Mouse (Mus musculus) C2C12 (cell line): ENCODE results near the gene Fcgr2b.

Experiments
- CEBPB ChIP-seq: IDR thresholded peaks from one replicate; pipeline ENCODE4 v1.6.1; 2011; ENCODE audit warnings: low read depth, mild to moderate bottlenecking, control low read depth, moderate library complexity
- CTCF ChIP-seq: IDR thresholded peaks from one replicate; pipeline ENCODE4 v1.5.1; 2011; ENCODE audit not compliant: control insufficient read depth, insufficient read depth, insufficient read length
- FOSL1 ChIP-seq: IDR thresholded peaks from one replicate; pipeline ENCODE4 v1.8.0; 2011; ENCODE audit warnings: mild to moderate bottlenecking, low read length; ENCODE audit not compliant: poor library complexity, insufficient read depth, severe bottlenecking
- MAX ChIP-seq: IDR thresholded peaks from one replicate; pipeline ENCODE4 v1.6.1; 2011; ENCODE audit warnings: mild to moderate bottlenecking, control low read depth
- MYOD1 ChIP-seq: IDR thresholded peaks from one replicate; pipeline ENCODE4 v1.6.1; 2011; ENCODE audit warnings: low read depth; ENCODE audit not compliant: control insufficient read depth, insufficient read length
- MYOG ChIP-seq: IDR thresholded peaks from one replicate; pipeline ENCODE4 v1.6.1; 2011; ENCODE audit not compliant: control insufficient read depth, insufficient read length; ENCODE audit errors: extremely low read depth
- USF1 ChIP-seq: IDR thresholded peaks from one replicate; pipeline ENCODE4 v1.6.1; 2011; ENCODE audit warnings: low read depth, mild to moderate bottlenecking, control low read depth, moderate library complexity

- TF ChIP-seq MYOD1 = no peak
- TF ChIP-seq CTCF = no peak
- no peak for TF ChIP-seq MAX
- TF ChIP-seq FOSL1 = no peak
- TF ChIP-seq MYOG = no peak
- no peak for TF ChIP-seq CEBPB
- TF ChIP-seq USF1 = no peak
Observed at GRCm38 (mm10) chr1:170974171-170974570, 2.2 kb downstream of the Fcgr2b start.
